Mouse (Mus musculus) neural tube, embryonic 11.5 days (tissue): ENCODE measurements around the gene Fes. TPM values are rescaled to one million over a fixed set of nuclear protein-coding genes. Genes with fewer than 3 reads are reported as not detected.
A peak's percentile ranks its signal among the peaks of the same experiment; 100 is the strongest.

Experiments used
- ATAC-seq: fragments of 200-750 bp; cut with Nextera tagmentation; 2 replicates; pipeline ENCODE4 v1.8.0; 2017; ENCODE audit warnings: moderate number of reproducible peaks, mild to moderate bottlenecking, moderate TSS enrichment, moderate library complexity; ENCODE audit not compliant: insufficient read depth, low FRiP score, low TSS enrichment
- DNase-seq: peaks from one replicate; pipeline ENCODE4 v3.0.0-alpha.2; 2015; ENCODE audit warnings: low spot score
- H3K27ac ChIP-seq: fragments of 300-500 bp; sonication (generic); 2 replicates; pipeline ENCODE4 v1.5.1; 2014; ENCODE audit warnings: low read depth, mild to moderate bottlenecking, low read length
- H3K27me3 ChIP-seq: fragments of 300-500 bp; sonication (generic); 2 replicates; pipeline ENCODE4 v1.6.1; 2014; ENCODE audit warnings: mild to moderate bottlenecking, low read length, mixed read lengths; ENCODE audit not compliant: control insufficient read depth, insufficient read depth
- H3K36me3 ChIP-seq: fragments of 300-500 bp; sonication (generic); 2 replicates; pipeline ENCODE4 v1.6.1; 2014; ENCODE audit warnings: mild to moderate bottlenecking, low read length, moderate library complexity, mixed read lengths; ENCODE audit not compliant: control insufficient read depth, insufficient read depth
- H3K4me1 ChIP-seq: fragments of 300-500 bp; sonication (generic); 2 replicates; pipeline ENCODE4 v1.6.1; 2014; ENCODE audit warnings: low read length, mixed read lengths; ENCODE audit not compliant: control insufficient read depth, insufficient read depth
- H3K4me2 ChIP-seq: fragments of 300-500 bp; sonication (generic); 2 replicates; pipeline ENCODE4 v1.6.1; 2014; ENCODE audit warnings: low read depth, mild to moderate bottlenecking, moderate library complexity
- H3K4me3 ChIP-seq: fragments of 300-500 bp; sonication (generic); 2 replicates; pipeline ENCODE4 v1.5.1; 2014; ENCODE audit warnings: low read depth, low read length
- H3K9ac ChIP-seq: fragments of 300-500 bp; sonication (generic); 2 replicates; pipeline ENCODE4 v1.6.1; 2014; ENCODE audit warnings: mild to moderate bottlenecking, low read length
- H3K9me3 ChIP-seq: fragments of 300-500 bp; sonication (generic); 2 replicates; pipeline ENCODE4 v1.6.1; 2016; ENCODE audit warnings: low read length; ENCODE audit not compliant: control insufficient read depth
- WGBS: fragments of 180-500 bp; shearing (Covaris S2); extraction: QIAGEN DNeasy Blood & Tissue Kit; methylation state at CpG from one replicate; pipeline ENCODE4 v1.1.7; 2014; 5-methylcytosine and 5-hydroxymethylcytosine counted together
- polyA plus RNA-seq: library from polyadenylated mRNA; unstranded; fragments of >200 nt; fragmentation: Nextera tagmentation; extraction: Ambion mirVana; gene quantifications from 2 replicates; pipeline ENCODE4 v1.2.1, GENCODE M21; 2014

Gene Fes
- polyA plus RNA-seq, 1 experiment from 2014 or later: 7.1 TPM

GRCm38 (mm10) chr7:80410380-80410779 is 22.6 kb upstream of the Fes start:
- no peak overlapping the region for H3K4me2 ChIP-seq
- H3K4me3 ChIP-seq: no peak overlapping the region
- H3K36me3 ChIP-seq: no peaks in the 10 kb centered on the region
- H3K27ac ChIP-seq: no peak overlapping the region
- ATAC-seq (no peak), DNase-seq (no peak)
- H3K27me3 ChIP-seq: no peaks in the 10 kb centered on the region
- 86% methylated on average over 9 of the region's 9 CpGs for WGBS
- H3K4me1 ChIP-seq: no peaks in the 10 kb centered on the region
- H3K9me3 ChIP-seq: no peaks in the 10 kb centered on the region
- no peak overlapping the region for H3K9ac ChIP-seq

- WGBS: 84% methylated on average over 9 of the region's 9 CpGs
- no peak for DNase-seq
- no peaks in the 10 kb centered on the region for H3K27me3 ChIP-seq
- H3K9ac ChIP-seq: no peak overlapping the region
- ATAC-seq: no peak
- H3K9me3 ChIP-seq: no peaks in the 10 kb centered on the region
- H3K36me3 ChIP-seq: no peaks in the 10 kb centered on the region
- H3K4me1 ChIP-seq: no peaks in the 10 kb centered on the region
- H3K27ac ChIP-seq: no peak overlapping the region
- H3K4me2 ChIP-seq: no peak overlapping the region
- no peak overlapping the region for H3K4me3 ChIP-seq
Measured at GRCm38 (mm10) chr7:80407712-80408111, 20.0 kb upstream of the Fes start.

GRCm38 (mm10) chr7:80406186-80406585 is 18.4 kb upstream of the Fes start:
- H3K9ac ChIP-seq: no peak overlapping the region
- no peaks in the 10 kb centered on the region for H3K9me3 ChIP-seq
- no peak overlapping the region for H3K27ac ChIP-seq
- ATAC-seq (no peak), DNase-seq (no peak)
- WGBS: 90% methylated on average over 3 of the region's 3 CpGs
- H3K36me3 ChIP-seq: no peaks in the 10 kb centered on the region
- no peak overlapping the region for H3K4me2 ChIP-seq
- H3K4me1 ChIP-seq: peaks cover 5% of the 10 kb centered on the region
- H3K27me3 ChIP-seq: no peaks in the 10 kb centered on the region
- no peak overlapping the region for H3K4me3 ChIP-seq

- no peak for ATAC-seq
Measured at GRCm38 (mm10) chr7:80405188-80405695, 17.5 kb upstream of the Fes start, which contains the start of gene Furin. TSS of gene Furin (minus strand) at chr7:80405436.

GRCm38 (mm10) chr7:80404101-80404894 is 16.6 kb upstream of the Fes start:
- no peaks in the 10 kb centered on the region for H3K36me3 ChIP-seq
- 65% methylated on average over 7 of the region's 7 CpGs for WGBS
- peaks cover 12% of the 10 kb centered on the region for H3K4me1 ChIP-seq
- no peak overlapping the region for H3K4me2 ChIP-seq
- H3K27me3 ChIP-seq: no peaks in the 10 kb centered on the region
- no peak for ATAC-seq
- DNase-seq: no peak
- H3K27ac ChIP-seq: no peak overlapping the region
- no peak overlapping the region for H3K4me3 ChIP-seq
- no peak overlapping the region for H3K9ac ChIP-seq
- H3K9me3 ChIP-seq: no peaks in the 10 kb centered on the region

More at GRCm38 (mm10) chr7:80405188-80405695, 17.5 kb upstream of the Fes start, which contains the start of gene Furin:
- no peaks in the 10 kb centered on the region for H3K27me3 ChIP-seq
- no peaks in the 10 kb centered on the region for H3K36me3 ChIP-seq
- H3K9me3 ChIP-seq: no peaks in the 10 kb centered on the region
- peaks cover 9% of the 10 kb centered on the region for H3K4me1 ChIP-seq
- H3K4me3 ChIP-seq: no peak within 1 kb of the TSS
- 61% methylated on average over 9 of the region's 9 CpGs for WGBS
- H3K27ac ChIP-seq: no peak within 1 kb of the TSS
- no peak within 1 kb of the TSS for H3K9ac ChIP-seq
- no peak within 1 kb of the TSS for H3K4me2 ChIP-seq
- DNase-seq: no peak

- DNase-seq (no peak), ATAC-seq (no peak)
- Histone ChIP-seq H3K27ac (no peak overlapping the region), H3K36me3 (no peaks in the 10 kb centered on the region), H3K9me3 (no peaks in the 10 kb centered on the region), H3K27me3 (no peaks in the 10 kb centered on the region), H3K4me2 (peak overlapping the region; percentile 96; the same call in 1 of the 2 replicates), H3K4me1 (peaks cover 12% of the 10 kb centered on the region), H3K4me3 (no peak overlapping the region), H3K9ac (no peak overlapping the region)
- 56% methylated on average over 9 of the region's 9 CpGs for WGBS
Measured at GRCm38 (mm10) chr7:80403551-80403950, 15.8 kb upstream of the Fes start.

GRCm38 (mm10) chr7:80402651-80403321 is 15.0 kb upstream of the Fes start:
- H3K4me1 ChIP-seq: peaks cover 12% of the 10 kb centered on the region
- ATAC-seq (peak; percentile 64), DNase-seq (peak; percentile 81)
- peak overlapping the region; percentile 75 for H3K9ac ChIP-seq
- peak overlapping the region; percentile 75 for H3K27ac ChIP-seq
- no peaks in the 10 kb centered on the region for H3K9me3 ChIP-seq
- no peaks in the 10 kb centered on the region for H3K27me3 ChIP-seq
- under 1% methylated on average over 32 of the region's 92 CpGs for WGBS
- peak overlapping the region; percentile 96 for H3K4me2 ChIP-seq
- H3K4me3 ChIP-seq: peak overlapping the region; percentile 76
- H3K36me3 ChIP-seq: no peaks in the 10 kb centered on the region

GRCm38 (mm10) chr7:80401860-80402641 is 14.3 kb upstream of the Fes start:
- no peaks in the 10 kb centered on the region for H3K9me3 ChIP-seq
- H3K4me3 ChIP-seq: peak overlapping the region; percentile 76
- H3K9ac ChIP-seq: peak overlapping the region; percentile 75
- WGBS: under 1% methylated on average over 64 of the region's 102 CpGs
- H3K4me2 ChIP-seq: peak overlapping the region; percentile 96
- H3K27ac ChIP-seq: peak overlapping the region; percentile 75
- DNase-seq: peak; percentile 48
- H3K36me3 ChIP-seq: no peaks in the 10 kb centered on the region
- H3K27me3 ChIP-seq: no peaks in the 10 kb centered on the region
- H3K4me1 ChIP-seq: peaks cover 12% of the 10 kb centered on the region
- peak; percentile 62 for ATAC-seq
